Mouse (Mus musculus) G1E (cell line): ENCODE results near the gene Dennd1a.

Experiments
- CTCF ChIP-seq: IDR thresholded peaks from 2 replicates; pipeline ENCODE4 v1.5.1; 2012; ENCODE audit warnings: low read depth, low read length, inconsistent platforms, mixed read lengths
- GATA1 ChIP-seq: IDR thresholded peaks from 2 replicates; pipeline ENCODE4 v1.6.1; 2012; ENCODE audit warnings: borderline replicate concordance, low read length, inconsistent platforms, mixed read lengths
- TAL1 ChIP-seq: conservative IDR thresholded peaks from 2 replicates; pipeline ENCODE4 v1.6.1; 2012; ENCODE audit warnings: low read depth, low read length, inconsistent platforms, mixed read lengths

GRCm38 (mm10) chr2:37767739-37768138, 519.5 kb downstream of the Dennd1a start:
- TF ChIP-seq CTCF (no peak), GATA1 (no peak), TAL1 (no peak)
